Mouse (Mus musculus): ENCODE measurements around the gene Gm5269.

The Gm5269 gene

GRCm38 (mm10) chr1:45877463-45877862, 12.6 kb downstream of the Gm5269 start:
- no peak for DNase-seq (ENCODE audit: low spot score in 2 of 2)

- no peak for DNase-seq (ENCODE audit: low spot score in 2 of 2)
Observed at GRCm38 (mm10) chr1:45876450-45877198, 13.4 kb downstream of the Gm5269 start.

- DNase-seq (ENCODE audit: low spot score in 2 of 2): no peak
Observed at GRCm38 (mm10) chr1:45875640-45876039, 14.4 kb downstream of the Gm5269 start.

- no peak for DNase-seq (ENCODE audit: low spot score in 2 of 2)
Observed at GRCm38 (mm10) chr1:45873250-45873649, 16.8 kb downstream of the Gm5269 start.

- no peak for DNase-seq (ENCODE audit: low spot score in 2 of 2)
Observed at GRCm38 (mm10) chr1:45868479-45869137, 21.5 kb downstream of the Gm5269 start.

GRCm38 (mm10) chr1:45868050-45868449, 22.0 kb downstream of the Gm5269 start:
- no peak for DNase-seq (ENCODE audit: low spot score in 2 of 2)

- DNase-seq (ENCODE audit: low spot score in 2 of 2): no peak
Observed at GRCm38 (mm10) chr1:45866288-45867018, 23.6 kb downstream of the Gm5269 start.

- DNase-seq (ENCODE audit: low spot score in 2 of 2): no peak
Observed at GRCm38 (mm10) chr1:45865727-45866126, 24.3 kb downstream of the Gm5269 start.

- DNase-seq (ENCODE audit: low spot score in 2 of 2): no peak
Observed at GRCm38 (mm10) chr1:45865316-45865715, 24.8 kb downstream of the Gm5269 start.

GRCm38 (mm10) chr1:45864564-45865014, 25.5 kb downstream of the Gm5269 start:
- no peak for DNase-seq (ENCODE audit: low spot score in 2 of 2)

- DNase-seq (ENCODE audit: low spot score in 2 of 2): no peak
Observed at GRCm38 (mm10) chr1:45863641-45864040, 26.4 kb downstream of the Gm5269 start.

GRCm38 (mm10) chr1:45861162-45861561, 28.9 kb downstream of the Gm5269 start:
- DNase-seq (ENCODE audit: low spot score in 2 of 2): no peak

- no peak for DNase-seq (ENCODE audit: low spot score in 2 of 2)
Observed at GRCm38 (mm10) chr1:45860349-45860748, 29.7 kb downstream of the Gm5269 start.

GRCm38 (mm10) chr1:45858038-45858437, 32.0 kb downstream of the Gm5269 start:
- no peak for DNase-seq (ENCODE audit: low spot score in 2 of 2)

- DNase-seq (ENCODE audit: low spot score in 2 of 2): no peak
Observed at GRCm38 (mm10) chr1:45845466-45845865, 44.6 kb downstream of the Gm5269 start.

Data from right cerebral cortex, postnatal 10 days (tissue).